Mouse (Mus musculus): ENCODE results near the gene 4930535I16Rik. TPM values are rescaled to one million over a fixed set of nuclear protein-coding genes. Genes with fewer than 3 reads are reported as not detected.

4930535I16Rik gene
- total RNA-seq, 2 experiments from 2014 or later = not detected

DNA sequence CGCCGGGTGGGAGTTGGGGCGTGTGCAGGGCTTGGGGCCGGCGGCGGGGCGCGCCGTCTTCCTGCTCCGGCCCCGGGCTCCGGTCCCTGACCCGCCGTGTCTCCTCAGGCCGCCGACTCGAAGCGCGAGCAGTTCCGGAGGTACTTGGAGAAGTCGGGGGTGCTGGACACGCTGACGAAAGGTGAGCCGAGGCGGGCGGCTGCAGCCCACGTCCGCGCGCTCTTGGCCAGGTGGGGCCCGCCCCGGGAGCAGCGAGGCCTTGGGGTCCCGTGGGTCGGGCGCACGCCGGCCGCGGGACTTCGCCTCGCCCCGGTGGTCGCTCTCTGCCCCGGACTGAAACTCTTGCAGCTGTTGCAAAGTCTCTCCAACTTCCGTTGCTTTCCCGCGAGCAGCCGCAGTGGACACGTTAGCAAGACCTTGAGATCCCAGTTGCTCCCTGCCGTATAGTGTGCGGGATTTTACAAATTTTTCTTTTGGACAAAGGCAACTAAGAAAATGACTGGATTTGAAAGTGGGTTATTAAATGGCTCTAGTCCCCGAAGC lies 12.6 kb downstream of the 4930535I16Rik start:
- no peak for DNase-seq

DNA sequence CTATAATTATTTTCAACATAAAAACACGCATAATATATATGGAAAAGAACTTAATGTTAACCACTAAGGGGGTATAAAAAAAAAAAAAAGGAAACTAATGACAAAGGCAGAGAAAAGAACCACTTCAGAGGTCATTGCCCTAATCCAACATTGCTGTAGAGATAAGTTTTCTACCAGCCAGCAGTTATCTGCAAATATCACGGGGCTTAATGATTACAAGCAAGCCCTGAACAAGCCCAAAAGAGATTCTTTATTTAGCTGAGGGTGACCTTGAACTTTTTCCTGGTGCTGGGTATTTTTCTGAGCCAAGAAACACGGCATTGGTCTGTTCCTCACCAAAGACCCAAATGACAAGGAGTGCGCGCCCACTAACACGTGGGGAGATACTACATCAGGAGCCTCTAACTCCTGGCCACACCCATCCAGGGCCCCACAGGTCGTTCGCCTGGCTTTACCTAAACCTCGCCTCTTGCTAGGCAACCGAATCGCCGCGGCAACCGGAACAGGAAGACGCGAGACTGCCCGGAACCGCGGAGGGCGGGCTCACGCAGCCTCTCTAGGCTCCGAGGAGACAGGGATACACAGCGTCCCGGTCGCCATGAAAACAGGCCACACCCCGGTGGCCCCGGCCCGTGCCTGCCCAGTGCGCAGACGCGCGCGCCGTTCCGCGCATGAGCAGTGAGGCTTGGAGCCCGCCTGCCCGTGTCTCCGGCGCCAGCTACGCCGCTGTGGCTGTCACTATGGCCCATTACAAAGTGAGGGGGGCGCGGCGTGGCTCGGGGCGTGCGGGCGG lies 13.3 kb downstream of the 4930535I16Rik start, which contains the start of gene Mycbp:
Gene Mycbp (plus strand): TSS at position 500 of the 793 bp plus-strand sequence.
- peak; percentile 100 for DNase-seq

DNA sequence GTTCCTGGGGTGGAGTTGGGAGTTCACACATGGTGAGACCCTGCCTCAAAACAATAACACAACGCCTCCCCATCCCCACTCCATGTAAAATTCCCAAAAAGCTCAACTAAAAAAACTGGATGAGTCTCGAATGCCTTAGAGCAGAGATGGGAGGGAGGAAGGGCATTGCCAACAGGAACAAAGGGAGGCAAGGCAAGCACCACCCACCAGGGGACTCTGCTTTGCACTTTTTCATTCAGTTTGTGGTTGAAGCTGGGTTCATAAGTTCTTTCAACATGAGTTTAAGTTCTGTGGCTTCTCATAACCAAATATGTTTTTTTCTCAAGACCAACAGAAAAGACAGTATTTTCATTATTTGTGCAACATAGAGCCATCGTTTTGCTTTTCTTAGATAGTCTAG lies 14.4 kb downstream of the 4930535I16Rik start:
- DNase-seq = no peak

DNA sequence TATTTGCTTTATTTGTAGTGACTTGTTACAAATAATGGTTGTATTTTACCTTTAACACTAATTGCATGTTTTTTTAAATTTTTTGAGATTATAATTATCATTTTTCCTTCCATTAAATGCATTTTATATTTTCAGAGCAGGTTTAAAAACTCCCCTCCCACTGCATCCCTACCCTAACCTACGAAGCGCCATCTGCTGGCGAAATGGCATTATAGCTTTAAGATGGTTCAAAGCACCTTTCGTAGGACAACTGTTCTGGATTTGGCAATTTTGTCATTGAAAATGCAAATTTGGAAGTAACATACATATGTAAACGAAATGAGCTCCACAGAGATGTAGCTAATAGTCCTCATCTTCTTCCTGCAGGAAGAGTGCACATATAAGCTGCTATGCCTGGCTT lies 19.1 kb downstream of the 4930535I16Rik start:
- DNase-seq = peak in 1 of 2 experiments; percentile 26

DNA sequence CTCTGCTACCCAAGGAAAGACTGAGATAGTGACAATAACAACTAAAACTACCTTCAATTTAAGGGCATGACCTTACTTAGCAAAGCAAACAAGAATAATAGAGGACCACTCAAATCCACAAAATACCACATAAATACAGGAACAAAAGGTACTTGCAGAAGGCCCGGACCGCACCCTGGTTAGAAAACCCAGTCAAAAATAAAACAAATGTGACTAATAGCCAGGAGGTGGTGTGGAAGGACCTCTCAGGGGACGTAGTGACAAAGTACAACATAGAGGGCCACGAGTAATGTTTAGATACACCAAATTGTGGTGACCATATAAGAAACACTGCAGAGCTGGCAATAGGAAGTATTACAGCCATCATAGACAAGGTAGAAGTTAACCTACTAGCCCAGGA lies 23.5 kb downstream of the 4930535I16Rik start:
- DNase-seq = no peak

DNA sequence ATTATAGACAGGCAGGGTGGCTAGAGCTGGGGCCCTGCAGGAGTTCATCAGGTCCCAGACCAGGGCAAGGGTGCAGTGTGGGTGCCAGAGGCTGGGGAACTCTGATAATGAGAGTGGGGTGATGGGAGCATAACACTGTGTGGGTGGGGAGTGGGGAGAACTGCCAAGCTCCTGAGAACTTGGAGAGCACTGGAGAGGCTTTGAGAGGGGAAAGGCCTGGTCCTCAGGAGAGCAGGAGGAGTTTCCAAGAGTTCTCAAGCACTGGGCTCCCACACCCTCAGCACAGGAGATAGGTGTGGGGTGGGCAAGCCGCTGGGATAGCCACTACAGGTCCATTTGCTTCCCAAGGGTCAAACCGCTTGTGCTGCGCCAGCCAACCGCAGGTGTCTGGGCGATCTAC lies 24.1 kb downstream of the 4930535I16Rik start:
- no peak for DNase-seq

Other genes with a start within 250 kb of the 4930535I16Rik start
- 100 to 1,000 TPM; 225 to 255 TPM for gene Macf1, start 233.7 kb downstream of the 4930535I16Rik start, total RNA-seq (2021)
- 100 to 1,000 TPM; 180 to 196 TPM for gene Ndufs5, start 199.8 kb downstream of the 4930535I16Rik start, total RNA-seq (2021)
- gene Akirin1, start 167.7 kb downstream of the 4930535I16Rik start, total RNA-seq (2021) = 10 to 100 TPM; 56.8 to 65.2 TPM
- gene Rhbdl2, start 130.1 kb downstream of the 4930535I16Rik start, total RNA-seq (2021) = 1 to 10 TPM in 1 of 2 experiments, under 1 TPM in 1; 0.72 to 1.1 TPM
- gene 4933427I04Rik, start 58.3 kb downstream of the 4930535I16Rik start, total RNA-seq (2021) = not detected
- 10 to 100 TPM; 11.4 to 12.7 TPM for gene Mycbp, start 13.2 kb downstream of the 4930535I16Rik start, total RNA-seq (2021)
- 10 to 100 TPM; 56.5 to 59.2 TPM for gene Rragc, start 576 bp downstream of the 4930535I16Rik start, total RNA-seq (2021)